Mouse (Mus musculus): ENCODE measurements at regions not wholly inside any gene's neighbourhood (a gene's known extent, or its start where the extent isn't known, plus 50 kb on each side); places are given as distances from the start of the nearest gene placed in this dataset.

- TF ChIP-seq ZMIZ1 (IDR thresholded peaks at IDR 0.05; ENCODE audit: low read depth, low read length) (no peak), EP300 (IDR thresholded peaks at IDR 0.05; ENCODE audit: low read length) (no peak), POLR2A (IDR thresholded peaks at IDR 0.05; ENCODE audit: low read depth, low read length) (no peak), CTCF (conservative IDR thresholded peaks at IDR 0.05 in 1 of 2, IDR thresholded peaks at IDR 0.05 in 1 of 2; ENCODE audit: low read depth in 2 of 2, low read length in 2 of 2) (no peak; a peak in 1 of 4 replicates), CHD2 (IDR thresholded peaks at IDR 0.05; ENCODE audit: low read length) (no peak), ELF1 (IDR thresholded peaks at IDR 0.05; ENCODE audit: low read depth, low read length) (no peak), USF2 (conservative IDR thresholded peaks at IDR 0.05; ENCODE audit: low read depth, low read length) (no peak)
These were observed 1361.0 kb upstream of the A1bg start for GRCm38 (mm10) chr15:62283661-62284429.
